Mouse (Mus musculus) urinary bladder, adult 2 months (tissue): ENCODE measurements around the gene Poll. TPM values are rescaled to one million over a fixed set of nuclear protein-coding genes. Genes with fewer than 3 reads are reported as not detected.
A peak's percentile ranks its signal among the peaks of the same experiment; 100 is the strongest.
"Not testable (repeated sequence)": the region's sequence is repeated elsewhere in the genome, so short reads cannot be mapped to it uniquely, and the experiment has no call there.

Experiments used
- DNase-seq: peaks from one replicate; pipeline ENCODE4 v3.0.0; 2022; ENCODE audit warnings: low spot score
- polyA plus RNA-seq: library from polyadenylated mRNA; depleted of rRNA; stranded (reverse); fragments of >200 nt; gene quantifications from 2 replicates; pipeline ENCODE4 v1.2.3, GENCODE M21; 2012

The Poll gene
- polyA plus RNA-seq, 1 experiment: 9.5 TPM

DNA sequence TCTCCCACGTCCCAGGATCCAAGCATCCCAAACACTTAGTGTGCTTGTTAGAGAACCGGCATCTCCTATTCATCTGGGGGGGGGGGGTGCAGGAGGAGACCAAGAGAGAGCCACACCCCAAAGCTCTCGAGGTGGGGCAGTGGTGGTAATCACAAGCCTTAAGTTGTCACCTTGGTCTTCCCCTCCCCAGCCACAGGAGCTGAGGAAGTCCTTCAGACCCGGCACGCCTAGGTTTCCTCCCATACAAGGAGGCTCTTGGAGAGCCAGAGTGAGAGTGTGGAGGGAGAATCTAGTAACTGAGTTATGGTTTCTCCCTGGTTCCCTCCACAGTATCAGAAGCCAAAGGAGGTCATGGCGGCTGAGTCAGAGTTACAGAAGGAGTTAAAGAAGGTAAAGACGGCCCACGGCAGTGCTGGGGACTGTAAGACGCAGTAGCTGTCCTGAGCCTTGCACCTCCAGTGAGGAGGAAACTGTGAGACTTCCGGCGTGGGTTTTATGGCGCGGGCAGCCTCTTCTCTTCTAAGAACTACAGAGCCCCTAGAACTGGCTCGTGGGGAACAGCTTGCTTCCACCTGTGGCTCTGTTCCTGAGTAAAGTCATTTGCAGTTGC, 16.9 kb upstream of the Poll start:
- no peak for DNase-seq

DNA sequence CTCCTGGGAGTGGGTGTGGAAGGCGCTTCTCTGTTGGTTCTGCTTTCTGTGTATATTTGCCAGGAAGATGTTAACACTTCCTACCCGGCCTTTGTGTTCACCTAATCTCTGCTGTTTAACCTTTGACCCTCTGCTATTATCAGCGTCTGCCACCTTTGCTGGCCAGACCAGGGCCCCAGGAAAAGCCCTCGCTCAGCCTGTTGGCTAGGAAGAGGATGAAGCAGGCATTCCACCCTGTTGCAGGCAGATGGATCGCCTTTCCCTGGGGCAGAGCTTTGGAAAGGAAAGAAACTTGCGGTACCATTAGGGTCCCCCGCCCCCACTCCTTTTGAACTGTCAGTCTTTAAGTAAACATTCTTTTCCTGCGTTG, 15.3 kb upstream of the Poll start:
- DNase-seq: no peak

DNA sequence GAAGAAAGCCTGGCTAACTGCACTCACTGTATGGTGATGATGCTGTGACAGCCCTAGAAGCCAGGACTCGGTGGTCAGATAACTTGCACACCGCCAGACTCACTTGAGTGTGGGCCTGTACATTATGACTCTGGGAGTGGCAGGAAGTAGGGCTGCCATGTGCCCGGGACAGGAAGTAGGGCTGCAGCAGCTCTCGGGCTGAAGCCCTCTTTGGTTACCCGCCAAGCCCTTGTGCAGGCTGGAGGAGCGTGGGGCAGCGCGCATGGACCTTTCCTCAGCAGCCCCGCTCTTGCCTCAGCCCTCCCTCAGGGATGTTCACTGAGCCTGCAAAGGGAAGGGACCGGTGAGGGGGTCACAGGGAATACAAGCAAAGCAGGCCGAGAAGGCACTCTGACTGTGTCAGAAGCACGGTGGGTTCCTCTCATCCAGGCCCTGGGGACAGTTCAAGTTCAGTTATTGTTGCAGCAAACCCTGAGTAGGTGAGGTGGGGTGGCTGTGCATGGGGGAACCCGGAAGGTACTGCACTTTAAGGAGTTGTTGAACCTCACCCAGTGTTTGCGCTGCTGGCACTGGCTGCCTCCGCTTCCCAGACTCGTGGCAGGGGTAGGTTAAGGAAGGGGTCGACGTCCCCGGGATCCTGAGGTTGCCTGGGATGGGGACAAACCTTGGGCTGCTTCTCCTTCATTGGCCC, 14.8 kb upstream of the Poll start:
- DNase-seq: no peak

DNA sequence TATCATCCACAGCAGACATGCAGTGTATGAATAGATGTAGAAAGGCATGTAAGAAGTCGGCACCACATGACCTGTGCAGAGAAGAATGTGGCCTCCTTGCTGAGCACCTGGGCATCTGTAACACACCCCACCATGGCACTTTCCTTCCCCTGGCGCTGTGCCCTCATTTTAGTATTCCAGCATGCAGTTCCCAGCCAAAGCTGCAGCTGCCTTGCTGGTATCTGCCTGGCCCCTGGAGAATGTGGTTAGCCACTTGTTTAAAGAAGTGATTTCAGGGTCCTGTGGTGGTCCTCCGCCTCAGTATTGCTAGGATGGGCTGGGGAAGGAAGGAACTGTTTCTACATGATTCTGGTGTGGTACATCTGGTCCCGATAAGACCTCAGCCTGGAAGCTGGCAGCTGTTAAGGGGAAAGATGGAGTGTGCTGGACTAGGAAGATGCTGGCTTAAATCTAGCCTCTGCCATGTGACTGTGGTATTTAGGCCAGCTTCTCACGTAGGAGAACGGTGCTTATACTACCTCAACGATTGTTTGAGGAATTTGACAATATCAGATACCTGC, 14.1 kb upstream of the Poll start:
- no peak for DNase-seq

DNA sequence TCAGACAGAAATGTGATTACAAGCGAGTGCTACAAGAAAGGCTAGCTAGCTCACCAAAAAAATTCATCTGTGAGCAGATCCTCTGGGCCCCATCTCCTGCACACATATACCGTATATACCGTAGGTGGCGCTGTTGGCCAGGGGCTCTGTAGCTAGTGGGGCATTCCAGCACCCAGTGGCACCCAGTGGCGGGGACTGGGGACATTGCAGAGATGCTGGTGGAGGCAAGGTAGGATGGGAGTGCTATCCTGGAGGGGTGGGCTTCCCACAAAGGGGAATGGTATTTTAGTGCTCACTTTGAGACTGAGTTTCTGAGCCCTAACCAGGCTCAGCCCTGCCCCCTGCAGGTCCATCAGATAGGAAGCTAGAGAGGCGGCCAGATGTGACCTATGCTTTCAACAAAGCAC, 13.5 kb upstream of the Poll start:
- peak; percentile 59 for DNase-seq

DNA sequence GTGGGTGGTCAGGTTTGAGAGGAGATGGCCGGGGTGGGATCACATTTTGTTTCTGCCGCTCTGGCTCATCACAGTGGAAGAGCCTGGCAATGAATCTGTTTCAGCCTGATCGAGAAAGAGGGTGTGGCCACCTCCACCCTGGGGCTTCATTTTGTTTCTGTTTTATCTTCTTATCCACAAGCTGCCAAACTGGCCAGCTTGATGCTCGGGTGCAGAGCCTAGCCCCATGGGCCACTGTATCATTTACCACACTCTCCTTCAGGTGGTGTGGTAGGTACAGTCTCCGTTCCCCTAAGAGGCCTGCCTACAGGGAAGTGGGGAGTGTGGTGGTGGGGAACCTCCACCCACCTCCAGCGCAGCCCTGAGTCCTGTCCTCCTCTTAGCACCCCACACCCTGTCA, 12.7 kb upstream of the Poll start:
- no peak for DNase-seq

DNA sequence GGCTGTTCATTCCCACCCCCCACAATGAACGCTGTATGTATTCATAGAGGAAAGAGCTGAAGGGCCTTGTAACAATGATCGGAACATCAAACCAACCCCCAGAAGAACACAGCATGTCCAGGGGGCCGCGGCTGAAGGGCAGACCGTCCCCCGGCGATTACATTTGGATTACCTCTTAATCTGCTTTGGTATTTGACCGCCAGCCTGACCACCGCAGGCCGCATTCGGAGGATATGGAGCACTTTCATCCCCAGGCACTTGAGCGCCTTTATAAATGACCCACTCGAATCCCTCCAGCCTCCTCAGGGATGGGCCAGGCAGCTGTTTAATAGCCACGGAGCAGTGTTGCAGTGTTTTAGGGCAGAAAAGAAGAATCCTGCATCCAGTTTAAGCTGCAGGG, 7.0 kb upstream of the Poll start:
- DNase-seq: no peak

DNA sequence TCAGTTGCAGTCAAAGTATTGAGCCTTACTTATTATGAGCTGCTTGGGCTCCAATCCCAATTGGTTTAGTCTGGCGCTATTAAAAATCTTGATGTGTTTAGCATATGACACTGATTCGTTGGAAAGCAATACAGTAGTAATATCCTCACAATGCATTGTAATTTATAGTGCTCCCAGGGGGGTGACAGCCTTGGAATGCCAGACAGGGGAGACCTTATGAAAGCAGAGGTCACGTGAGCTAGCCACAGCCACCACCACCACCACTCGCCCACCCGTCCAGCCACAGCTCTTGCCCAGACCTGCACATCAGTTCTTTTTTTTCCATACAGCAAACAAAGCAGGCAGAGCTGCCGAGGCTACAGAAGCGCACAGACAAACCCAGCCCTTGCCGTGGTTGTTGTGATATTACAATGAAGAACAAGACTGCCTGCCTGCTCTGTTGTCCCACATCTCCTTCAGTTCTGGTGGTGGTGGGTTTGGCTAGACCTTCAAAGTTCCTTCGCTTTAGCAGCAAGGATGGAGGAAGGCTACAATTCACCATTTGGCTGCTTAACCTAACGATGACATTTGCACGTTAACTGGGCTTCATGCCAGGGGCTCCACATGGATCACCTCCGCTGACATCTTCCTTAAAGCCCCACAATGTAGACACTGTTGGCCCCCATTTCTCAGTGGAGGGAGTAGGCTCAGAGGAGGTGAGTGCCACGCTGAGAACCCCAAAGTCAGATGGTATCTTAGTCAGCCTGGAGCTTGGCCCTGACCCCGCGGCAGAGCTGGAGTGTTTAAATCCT, 5.8 kb upstream of the Poll start:
- no peak for DNase-seq

DNA sequence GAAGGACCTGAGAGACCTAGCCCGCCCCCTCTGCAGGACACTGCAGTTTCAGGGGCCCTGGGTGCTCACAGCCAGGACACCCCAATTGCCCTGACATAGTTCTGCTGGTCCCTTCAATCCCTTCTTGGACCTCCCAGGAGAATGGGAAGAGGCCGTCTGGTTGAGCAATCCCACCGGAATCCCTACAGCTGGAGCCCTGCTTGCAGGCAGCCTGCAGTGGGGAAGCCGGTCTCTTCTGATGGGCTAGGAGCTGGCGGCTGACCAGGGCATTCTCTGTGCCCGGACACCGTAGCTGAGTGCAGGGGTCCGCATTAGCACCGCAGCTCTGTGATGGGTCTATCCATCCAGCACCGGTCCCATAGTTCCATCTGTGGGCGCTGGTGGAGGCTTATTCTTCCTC, 6.2 kb downstream of the Poll start:
- no peak for DNase-seq

DNA sequence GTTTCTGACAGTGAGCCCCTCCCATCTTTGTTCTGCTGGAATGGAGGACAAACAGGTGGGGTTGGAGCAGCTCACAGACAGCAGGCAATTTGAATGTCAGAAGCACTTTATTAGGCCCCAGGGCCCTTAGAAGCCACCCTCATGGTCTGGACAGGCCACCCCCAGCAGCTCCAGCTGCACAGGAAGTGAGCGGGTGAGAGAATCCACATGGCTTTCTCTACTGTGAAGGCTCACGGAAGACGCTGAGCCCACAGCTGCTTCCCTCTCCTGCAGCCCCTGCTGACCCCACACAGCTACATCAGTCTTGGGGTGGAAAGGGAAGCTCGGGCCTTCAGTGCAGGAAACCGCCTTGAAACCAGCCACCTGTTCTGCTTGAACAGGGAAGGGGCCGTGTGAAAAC, 8.1 kb downstream of the Poll start:
- DNase-seq: no peak

DNA sequence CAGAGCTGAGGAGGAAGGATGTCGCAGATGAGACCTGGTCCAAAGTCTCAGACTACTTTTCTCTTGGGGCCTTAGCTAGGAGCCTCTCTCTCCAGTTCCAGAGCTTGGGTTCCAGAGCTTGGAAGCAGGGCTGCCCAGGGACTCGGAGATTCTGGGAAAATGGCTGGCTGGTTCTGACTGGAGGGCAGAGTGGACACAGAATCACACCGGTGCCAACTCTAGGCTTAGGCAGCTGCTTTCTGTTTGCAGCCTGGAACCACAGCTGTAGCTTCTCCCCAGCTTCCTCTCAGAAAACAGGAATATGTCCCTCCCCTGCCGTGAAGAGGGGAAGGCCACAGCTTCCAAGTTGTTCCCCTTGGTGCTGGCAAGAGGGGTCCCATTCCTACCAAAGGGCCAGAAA, 10.4 kb downstream of the Poll start:
- DNase-seq: no peak

DNA sequence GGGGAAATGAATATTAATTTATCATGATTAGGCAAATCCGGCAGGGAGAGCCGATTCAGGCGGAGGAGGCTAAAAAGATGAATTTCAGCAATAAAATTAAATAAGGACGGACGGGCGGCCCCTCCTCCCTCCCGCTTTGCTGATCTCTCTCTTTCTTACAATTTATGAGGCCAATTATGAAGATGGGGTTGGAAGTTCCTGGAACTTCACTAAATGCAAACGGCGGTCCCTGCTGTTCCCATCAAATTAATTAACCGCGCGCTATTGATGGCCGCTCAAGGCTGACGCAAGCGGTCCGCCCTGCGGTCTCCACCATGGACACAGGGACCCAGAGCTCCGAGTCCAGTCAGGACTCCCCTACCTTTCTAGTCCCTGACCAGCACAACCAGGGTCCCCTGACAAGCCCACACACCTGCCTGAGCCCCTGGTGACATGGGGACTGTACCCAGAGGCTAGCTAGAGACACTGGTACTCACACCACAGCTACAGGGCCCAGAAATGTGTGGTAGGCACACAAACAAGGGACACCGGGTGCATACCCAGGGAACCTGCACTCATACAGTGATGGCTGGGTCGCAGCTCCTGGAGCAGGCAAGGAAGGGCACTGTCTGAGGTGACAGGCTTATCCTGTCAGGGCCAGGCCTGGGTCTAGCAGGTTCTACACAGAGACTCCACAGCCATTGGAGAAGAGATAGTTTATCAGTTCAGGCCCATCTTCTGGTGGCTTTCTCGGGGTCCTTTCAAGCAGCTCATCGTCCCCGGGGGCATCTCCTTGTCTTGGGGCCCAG, 11.0 kb downstream of the Poll start:
- DNase-seq: no peak

DNA sequence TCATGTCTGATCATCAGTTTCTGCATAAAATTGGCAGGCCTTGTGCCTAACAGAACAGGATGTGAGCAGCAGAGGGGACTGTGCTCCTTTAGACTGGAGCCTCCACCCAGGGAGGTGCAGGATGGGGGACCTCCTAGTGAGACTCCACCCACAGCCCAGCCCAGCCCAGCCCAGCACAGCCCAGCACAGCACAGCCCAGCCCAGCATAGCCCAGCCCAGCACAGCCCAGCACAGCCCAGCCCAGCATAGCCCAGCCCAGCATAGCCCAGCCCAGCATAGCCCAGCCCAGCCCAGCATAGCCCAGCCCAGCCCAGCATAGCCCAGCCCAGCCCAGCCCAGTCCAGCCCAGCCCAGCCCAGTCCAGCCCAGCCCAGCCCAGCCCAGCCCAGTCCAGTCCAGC, 12.1 kb downstream of the Poll start:
- DNase-seq: not testable (repeated sequence)

DNA sequence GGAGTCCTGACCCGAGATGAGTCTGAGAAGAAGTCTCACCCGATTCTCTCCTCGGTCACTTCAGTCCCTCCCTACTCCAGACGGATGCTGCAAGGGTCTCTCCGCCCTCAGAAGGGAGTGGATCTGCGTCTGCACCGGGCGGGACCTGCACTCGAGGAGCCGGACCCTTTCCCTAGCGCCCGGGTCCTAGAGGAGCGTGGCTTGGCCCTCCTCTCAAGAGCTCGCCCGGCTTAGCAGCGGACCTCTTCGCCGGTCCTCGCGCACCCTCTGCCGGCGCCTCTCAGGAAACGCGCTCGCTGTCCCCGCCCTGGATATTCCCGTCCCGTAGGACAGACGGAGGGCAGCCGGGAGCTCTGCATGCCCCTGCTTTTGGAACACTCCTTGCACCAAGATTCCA, 15.4 kb downstream of the Poll start:
- DNase-seq: peak; percentile 66

DNA sequence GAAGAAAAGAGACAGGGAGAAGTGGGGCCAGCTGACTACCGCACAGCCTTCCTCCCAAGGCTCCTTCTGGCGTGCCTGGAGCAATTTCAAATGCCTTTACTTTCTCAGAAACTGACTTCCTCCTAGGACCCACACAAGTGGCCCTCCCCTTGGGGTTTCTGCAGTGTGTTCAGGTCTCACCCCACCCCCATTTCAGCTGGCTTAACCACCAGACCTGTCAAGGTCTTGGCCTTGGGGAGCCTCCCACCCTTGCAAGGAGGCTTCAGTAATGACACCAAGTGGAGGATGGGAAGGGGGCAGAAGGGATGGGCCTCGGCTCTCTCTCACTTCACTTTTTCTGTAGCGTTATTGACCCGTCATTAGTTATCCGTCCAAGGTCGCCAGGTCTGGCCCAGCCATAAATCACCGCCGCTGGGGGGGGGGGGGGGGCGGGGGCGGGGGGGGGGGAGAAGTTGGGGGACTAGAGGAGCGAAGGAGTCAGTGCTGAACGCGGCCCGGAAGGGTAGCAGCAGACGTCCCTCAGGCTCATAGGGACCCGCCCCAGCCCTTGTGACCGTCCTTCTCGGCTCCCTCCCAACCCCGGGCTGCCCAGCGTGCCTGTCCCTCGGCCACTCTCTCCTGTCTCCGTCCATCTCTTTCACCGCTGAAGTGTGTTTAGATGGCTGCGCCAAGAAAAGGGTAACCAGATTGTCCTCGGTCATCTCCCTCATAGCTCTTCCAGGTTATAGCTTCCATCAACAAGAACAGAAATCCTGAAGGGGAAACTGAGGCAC, 16.0 kb downstream of the Poll start:
- no peak for DNase-seq

DNA sequence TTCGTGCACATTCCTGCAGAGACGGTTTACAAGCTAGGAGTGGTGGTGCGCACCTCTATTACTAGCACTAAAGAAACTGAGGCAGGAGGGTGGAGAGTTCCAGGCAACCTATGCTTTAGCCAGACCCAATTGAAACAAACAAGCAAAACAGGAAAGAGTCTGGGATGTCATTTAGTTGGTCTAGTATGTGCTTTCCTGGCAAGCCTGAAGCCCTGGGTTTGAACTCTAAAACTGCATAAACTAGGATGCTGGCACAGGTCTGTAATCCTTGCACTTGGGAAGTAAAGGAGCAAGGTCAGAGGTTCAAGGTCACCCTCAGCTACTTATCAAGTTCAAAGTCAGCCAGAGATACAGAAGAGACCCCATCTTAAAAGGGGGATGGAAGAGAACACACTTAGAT, 18.3 kb downstream of the Poll start:
- DNase-seq: no peak

DNA sequence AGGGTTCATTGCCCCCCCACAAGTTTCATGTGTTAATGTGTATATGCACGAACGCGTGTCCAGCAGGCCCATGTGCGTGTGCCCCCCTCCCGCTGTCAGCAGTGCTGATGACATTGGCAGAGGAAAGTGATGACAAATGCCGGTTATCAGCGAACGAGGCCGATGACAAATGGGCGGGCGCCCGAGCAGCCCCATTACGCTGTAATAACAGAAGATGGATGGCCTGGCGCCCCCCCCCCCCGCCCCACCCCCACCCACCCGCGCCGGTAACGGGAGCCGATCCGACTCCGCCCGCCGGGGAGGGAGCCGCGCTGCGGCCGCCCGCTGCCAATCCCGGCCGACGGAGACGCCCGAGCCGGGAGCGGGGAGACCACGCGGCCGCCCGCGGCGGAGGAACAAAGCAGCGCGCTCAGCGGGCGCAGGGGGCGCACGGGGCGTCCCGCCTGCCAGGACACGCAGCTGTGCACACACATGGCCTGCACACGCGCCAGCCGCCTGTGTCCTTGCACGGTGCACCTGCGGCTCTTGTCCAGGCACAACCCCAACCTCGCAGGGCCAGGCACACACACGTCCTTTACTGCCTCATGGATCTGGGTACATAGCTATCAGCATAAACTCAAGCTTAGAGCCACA, 18.8 kb downstream of the Poll start:
- DNase-seq: peak; percentile 40

DNA sequence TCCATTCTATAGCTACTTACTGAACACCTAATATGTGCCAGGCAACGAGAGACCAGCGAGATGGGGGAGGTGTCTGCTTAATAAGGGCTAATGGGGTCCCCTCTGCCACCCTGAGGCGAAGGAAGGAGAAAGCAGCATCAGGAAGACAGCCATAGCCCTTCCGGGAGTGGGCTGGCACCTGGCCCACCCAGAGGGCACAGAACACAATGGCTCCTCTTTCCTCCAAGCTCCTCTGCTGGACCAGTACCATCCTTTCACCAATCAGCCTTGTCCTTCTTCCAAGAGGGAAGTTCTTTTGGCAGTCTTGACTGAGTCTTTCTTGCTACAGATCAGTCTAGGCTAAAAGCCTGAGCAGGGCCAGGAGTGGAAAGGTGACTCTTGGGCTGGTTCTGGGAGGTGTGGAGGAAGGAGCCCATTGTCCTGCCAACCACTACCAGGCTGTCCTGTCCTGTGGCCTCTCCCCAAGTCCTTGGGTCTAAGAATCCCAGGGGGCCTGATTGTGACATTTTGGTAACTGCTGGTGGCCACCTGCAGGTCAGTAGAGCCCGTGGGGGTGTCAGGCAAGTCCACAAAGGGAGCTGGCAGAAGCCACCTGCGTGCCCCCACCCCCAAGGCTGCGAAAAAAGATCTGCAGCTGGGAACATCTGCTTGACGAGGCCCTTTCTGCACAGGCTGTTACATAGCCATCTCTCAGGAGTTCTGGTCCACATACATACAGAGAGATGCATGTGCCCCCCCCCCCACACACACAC, 19.5 kb downstream of the Poll start:
- no peak for DNase-seq

DNA sequence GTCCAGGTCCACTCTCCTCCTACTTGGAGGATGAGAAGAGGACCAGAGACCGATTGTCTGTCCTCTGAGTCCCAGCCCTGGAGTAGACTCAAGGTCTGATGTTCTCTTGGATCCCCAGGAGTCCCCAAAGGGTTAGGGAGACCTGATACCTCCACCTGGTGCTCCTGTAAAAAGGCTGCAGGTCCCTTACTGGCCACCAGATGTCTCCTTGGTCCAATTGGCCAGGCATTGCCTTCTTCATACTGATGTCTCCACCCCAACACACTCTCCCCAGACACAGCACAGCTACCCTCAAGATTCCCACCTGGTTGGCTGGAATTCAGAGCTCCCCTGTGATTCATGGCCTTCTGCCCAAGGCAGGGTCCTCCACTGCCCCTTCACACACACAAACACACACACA, 22.8 kb downstream of the Poll start:
- DNase-seq: no peak

DNA sequence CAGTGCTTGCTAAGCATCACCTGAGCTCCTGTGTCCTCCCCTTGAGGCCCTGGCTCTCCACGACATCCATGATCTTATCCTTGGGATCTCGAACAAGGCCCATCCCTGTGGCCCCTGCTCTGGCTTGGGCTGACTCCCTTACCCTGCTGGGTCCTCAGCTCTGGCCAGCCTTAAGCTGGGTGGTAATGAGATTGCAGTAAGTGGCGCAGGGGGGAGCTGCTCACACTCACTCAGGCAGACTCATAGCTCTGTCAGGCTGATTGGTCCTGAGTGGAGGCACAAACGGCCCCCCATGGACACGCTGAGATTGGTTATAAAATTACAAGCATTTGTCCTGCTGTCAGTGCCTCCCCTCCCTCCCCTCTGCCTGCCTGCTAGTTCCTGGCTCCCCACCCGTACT, 24.4 kb downstream of the Poll start:
- no peak for DNase-seq
